Mouse (Mus musculus) liver, adult 2 months (tissue): ENCODE measurements at regions not wholly inside any gene's neighbourhood (a gene's known extent, or its start where the extent isn't known, plus 50 kb on each side); places are given as distances from the start of the nearest gene placed in this dataset.

Experiments used
- DNase-seq: peaks from one replicate; pipeline ENCODE4 v3.0.0-alpha.2; 2011; ENCODE audit warnings: low read depth, low spot score; ENCODE audit errors: extremely low read depth
- H3K27ac ChIP-seq: fragments of 200-500 bp; replicated peaks from 2 replicates; pipeline ENCODE4 v1.5.1; 2012; ENCODE audit warnings: low read depth, mild to moderate bottlenecking, control low read depth, inconsistent platforms, low read length; ENCODE audit not compliant: insufficient read depth
- H3K27me3 ChIP-seq: fragments of 200-500 bp; 2 replicates; pipeline ENCODE4 v1.6.1; 2012; ENCODE audit warnings: mild to moderate bottlenecking, moderate library complexity, low read length, inconsistent platforms; ENCODE audit not compliant: control insufficient read depth, insufficient read depth
- H3K36me3 ChIP-seq: fragments of 200-500 bp; 2 replicates; pipeline ENCODE4 v1.6.1; 2012; ENCODE audit warnings: low read length, inconsistent platforms; ENCODE audit not compliant: control insufficient read depth, insufficient read depth
- H3K4me1 ChIP-seq: fragments of 200-500 bp; 2 replicates; pipeline ENCODE4 v1.6.1; 2011; ENCODE audit warnings: low read length; ENCODE audit not compliant: control insufficient read depth, insufficient read depth
- H3K4me3 ChIP-seq: fragments of 200-500 bp; 2 replicates; pipeline ENCODE4 v1.5.1; 2011; ENCODE audit warnings: low read depth, mild to moderate bottlenecking, control low read depth, low read length, moderate library complexity; ENCODE audit not compliant: insufficient read depth
- H3K79me2 ChIP-seq: fragments of 200-500 bp; 2 replicates; pipeline ENCODE4 v1.6.1; 2012; ENCODE audit warnings: inconsistent platforms, mild to moderate bottlenecking, low read length, moderate library complexity; ENCODE audit not compliant: control insufficient read depth, insufficient read depth
- H3K9ac ChIP-seq: fragments of 200-500 bp; 2 replicates; pipeline ENCODE4 v1.6.1; 2012; ENCODE audit warnings: low read depth, mild to moderate bottlenecking, control low read depth, inconsistent platforms, low read length
- CTCF ChIP-seq: fragments of 200-500 bp; IDR thresholded peaks from 2 replicates; pipeline ENCODE4 v1.5.1; 2011; ENCODE audit warnings: low read depth, low read length, control low read depth
- POLR2A ChIP-seq: fragments of 200-500 bp; IDR thresholded peaks from 2 replicates; pipeline ENCODE4 v1.6.1; 2011; ENCODE audit warnings: low read length, control low read depth; ENCODE audit not compliant: insufficient read depth; ENCODE audit errors: extremely low read depth
- WGBS: fragments of 180-500 bp; shearing (Covaris S2); methylation state at CpG from one replicate; pipeline ENCODE4 v1.1.7; 2018; 5-methylcytosine and 5-hydroxymethylcytosine counted together

- 61% methylated on average over 14 of the region's 14 CpGs for WGBS
- Histone ChIP-seq H3K27ac (peak overlapping the region; percentile 64), H3K4me1 (peaks cover 22% of the 10 kb centered on the region), H3K79me2 (no peaks in the 10 kb centered on the region), H3K9ac (no peak overlapping the region), H3K27me3 (no peaks in the 10 kb centered on the region), H3K36me3 (no peaks in the 10 kb centered on the region), H3K4me3 (no peak overlapping the region)
- TF ChIP-seq POLR2A (no peak), CTCF (no peak)
- DNase-seq: no peak
These were observed 161.0 kb downstream of the Rab11fip4 start for GRCm38 (mm10) chr11:79751751-79752716.

DNA sequence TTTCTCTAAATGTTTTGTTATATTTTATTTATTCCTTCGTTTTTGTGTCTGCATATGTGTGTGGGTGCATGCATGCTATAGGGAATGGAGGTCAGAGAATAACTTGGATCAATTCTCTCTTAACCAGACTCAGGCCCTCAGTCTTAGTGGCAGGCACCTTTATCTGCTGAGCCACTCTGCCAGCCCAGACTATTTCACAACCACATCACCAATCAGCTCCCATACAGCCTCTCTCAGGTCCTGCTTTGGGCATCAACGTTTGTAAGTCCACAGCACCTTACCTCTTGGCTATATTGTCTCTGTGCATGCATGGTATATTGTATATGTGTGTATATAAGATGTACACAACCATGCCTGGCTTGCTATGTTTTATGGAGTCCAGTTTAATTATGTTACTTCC is 159.9 kb downstream of the Rab11fip4 start:
- H3K4me3 ChIP-seq: no peak overlapping the region
- H3K27me3 ChIP-seq: no peaks in the 10 kb centered on the region
- no peak for TF ChIP-seq POLR2A
- TF ChIP-seq CTCF: no peak
- no peak overlapping the region for H3K27ac ChIP-seq
- H3K79me2 ChIP-seq: no peaks in the 10 kb centered on the region
- peaks cover 21% of the 10 kb centered on the region for H3K4me1 ChIP-seq
- no peak overlapping the region for H3K9ac ChIP-seq
- 22% methylated on average over 2 of the region's 2 CpGs for WGBS
- H3K36me3 ChIP-seq: no peaks in the 10 kb centered on the region
- DNase-seq: peak; percentile 81

GRCm38 (mm10) chr11:79749755-79750434 is 158.9 kb downstream of the Rab11fip4 start:
- no peak overlapping the region for H3K9ac ChIP-seq
- no peaks in the 10 kb centered on the region for H3K27me3 ChIP-seq
- no peak for DNase-seq
- 60% methylated on average over 7 of the region's 7 CpGs for WGBS
- H3K4me3 ChIP-seq: no peak overlapping the region
- TF ChIP-seq POLR2A (no peak), CTCF (no peak)
- H3K4me1 ChIP-seq: peaks cover 24% of the 10 kb centered on the region
- no peak overlapping the region; the same call in 1 of the 2 replicates for H3K27ac ChIP-seq
- no peaks in the 10 kb centered on the region for H3K36me3 ChIP-seq
- H3K79me2 ChIP-seq: no peaks in the 10 kb centered on the region

GRCm38 (mm10) chr11:79749141-79749540 is 158.1 kb downstream of the Rab11fip4 start:
- no peaks in the 10 kb centered on the region for H3K36me3 ChIP-seq
- WGBS: 97% methylated on average over 10 of the region's 10 CpGs
- no peaks in the 10 kb centered on the region for H3K79me2 ChIP-seq
- no peak overlapping the region for H3K27ac ChIP-seq
- H3K4me1 ChIP-seq: peaks cover 24% of the 10 kb centered on the region
- TF ChIP-seq POLR2A (no peak), CTCF (no peak)
- no peak overlapping the region for H3K4me3 ChIP-seq
- DNase-seq: no peak
- no peaks in the 10 kb centered on the region for H3K27me3 ChIP-seq
- H3K9ac ChIP-seq: no peak overlapping the region

- Histone ChIP-seq H3K79me2 (no peaks in the 10 kb centered on the region), H3K36me3 (no peaks in the 10 kb centered on the region), H3K9ac (no peak overlapping the region), H3K27me3 (no peaks in the 10 kb centered on the region), H3K27ac (no peak overlapping the region), H3K4me3 (no peak overlapping the region), H3K4me1 (peaks cover 24% of the 10 kb centered on the region)
- WGBS: 96% methylated on average over 7 of the region's 7 CpGs
- no peak for DNase-seq
- TF ChIP-seq POLR2A: no peak
- no peak for TF ChIP-seq CTCF
These were observed 157.7 kb downstream of the Rab11fip4 start for GRCm38 (mm10) chr11:79748606-79749125.
